Mouse (Mus musculus) MEL (cell line): ENCODE measurements around the gene Rtf2.

Experiments
- BHLHE40 ChIP-seq: IDR thresholded peaks from 2 replicates; pipeline ENCODE4 v1.6.1; 2012; ENCODE audit warnings: low read depth, mild to moderate bottlenecking, inconsistent platforms, low read length, improper control_type of control experiment, borderline replicate concordance
- CHD2 ChIP-seq: IDR thresholded peaks from 2 replicates; pipeline ENCODE4 v1.6.1; 2011; ENCODE audit warnings: low read length, improper control_type of control experiment
- CTCF ChIP-seq, 3 experiments: IDR thresholded peaks in 2 of 3; conservative IDR thresholded peaks in 1 of 3; 2 replicates each; pipeline ENCODE4 v1.5.1; 2011 to 2012; ENCODE audit warnings: low read length in 3 of 3, low read depth in 2 of 3, mild to moderate bottlenecking in 2 of 3, improper control_type of control experiment in 1 of 3, inconsistent platforms in 1 of 3, mixed read lengths in 1 of 3, moderate library complexity in 1 of 3; ENCODE audit not compliant: control insufficient read depth in 1 of 3, insufficient read depth in 1 of 3, poor library complexity in 1 of 3, severe bottlenecking in 1 of 3
- EP300 ChIP-seq, 2 experiments: IDR thresholded peaks; 2 replicates each; pipeline ENCODE4 v1.6.1; 2011; ENCODE audit warnings: improper control_type of control experiment in 2 of 2, low read length in 2 of 2, low read depth in 1 of 2, mild to moderate bottlenecking in 1 of 2
- GATA1 ChIP-seq: IDR thresholded peaks from 2 replicates; pipeline ENCODE4 v1.6.1; 2011; ENCODE audit warnings: low read depth, low read length, improper control_type of control experiment
- JUND ChIP-seq: IDR thresholded peaks from 2 replicates; pipeline ENCODE4 v1.6.1; 2011; ENCODE audit warnings: low read depth, mild to moderate bottlenecking, improper control_type of control experiment, low read length
- NELFE ChIP-seq: IDR thresholded peaks from 2 replicates; pipeline ENCODE4 v1.6.1; 2011; ENCODE audit warnings: low read depth, low read length, improper control_type of control experiment
- POLR2A ChIP-seq, 2 experiments: IDR thresholded peaks; 2 replicates each; pipeline ENCODE4 v1.6.1; 2011 to 2012; ENCODE audit warnings: low read length in 2 of 2, mild to moderate bottlenecking in 2 of 2, control low read depth in 1 of 2, improper control_type of control experiment in 1 of 2, low read depth in 1 of 2, moderate library complexity in 1 of 2; ENCODE audit not compliant: control insufficient read depth in 1 of 2, insufficient read depth in 1 of 2, poor library complexity in 1 of 2
- POLR2AphosphoS5 ChIP-seq: IDR thresholded peaks from 2 replicates; pipeline ENCODE4 v1.6.1; 2012; ENCODE audit warnings: low read depth, borderline replicate concordance, mild to moderate bottlenecking, inconsistent platforms, low read length, moderate library complexity, mixed read lengths
- RAD21 ChIP-seq: IDR thresholded peaks from 2 replicates; pipeline ENCODE4 v1.6.1; 2011; ENCODE audit warnings: mild to moderate bottlenecking, low read depth, low read length, improper control_type of control experiment
- USF1 ChIP-seq: IDR thresholded peaks from 2 replicates; pipeline ENCODE4 v1.6.1; 2014; ENCODE audit warnings: low read depth, mild to moderate bottlenecking, inconsistent platforms, low read length, improper control_type of control experiment, moderate library complexity
- ZC3H11A ChIP-seq: IDR thresholded peaks from 2 replicates; pipeline ENCODE4 v1.6.1; 2012; ENCODE audit warnings: low read depth, mild to moderate bottlenecking, inconsistent platforms, low read length, improper control_type of control experiment
- ZMIZ1 ChIP-seq: IDR thresholded peaks from 2 replicates; pipeline ENCODE4 v1.6.1; 2012; ENCODE audit warnings: low read depth, mild to moderate bottlenecking, inconsistent platforms, low read length, improper control_type of control experiment, moderate library complexity
- ZNF384 ChIP-seq: IDR thresholded peaks from 2 replicates; pipeline ENCODE4 v1.6.1; 2012; ENCODE audit warnings: low read depth, mild to moderate bottlenecking, inconsistent platforms, low read length, improper control_type of control experiment

DNA sequence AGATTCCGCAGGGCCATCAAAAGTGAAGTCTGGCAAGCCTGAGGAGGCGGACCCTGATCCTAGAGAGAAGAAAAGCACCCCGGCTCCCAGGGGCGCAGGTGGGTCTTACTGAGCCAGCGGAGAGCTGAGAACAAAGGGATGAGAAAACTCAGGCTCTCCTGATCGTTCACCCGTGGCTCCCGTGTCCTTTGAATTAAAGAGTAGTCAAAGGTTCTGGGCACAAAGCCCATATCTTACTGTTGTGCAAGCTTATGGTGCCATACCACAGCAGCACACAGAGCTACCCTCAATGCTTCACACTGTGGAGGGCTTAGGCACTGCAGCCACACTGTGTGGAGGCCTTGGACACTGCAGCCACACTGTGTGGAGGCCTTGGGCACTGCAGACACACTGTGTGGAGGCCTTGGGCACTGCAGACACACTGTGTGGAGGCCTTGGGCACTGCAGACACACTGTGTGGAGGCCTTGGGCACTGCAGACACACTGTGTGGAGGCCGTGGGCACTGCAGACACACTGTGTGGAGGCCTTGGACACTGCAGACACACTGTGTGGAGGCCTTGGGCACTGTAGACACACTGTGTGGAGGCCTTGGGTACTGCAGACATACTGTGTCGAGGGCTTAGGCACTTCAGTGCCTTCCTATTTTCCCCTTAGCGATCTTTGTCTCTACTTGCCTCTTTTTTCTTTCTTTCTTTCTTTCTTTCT lies 26.2 kb downstream of the Rtf2 start:
- TF ChIP-seq CTCF (IDR thresholded peaks at IDR 0.05 in 2 of 3, conservative IDR thresholded peaks at IDR 0.05 in 1 of 3; ENCODE audit: control insufficient read depth in 1 of 3, insufficient read depth in 1 of 3, low read depth in 2 of 3, low read length in 3 of 3, poor library complexity in 1 of 3, severe bottlenecking in 1 of 3) (no peak), POLR2A (IDR thresholded peaks at IDR 0.05; ENCODE audit: control insufficient read depth in 1 of 2, insufficient read depth in 1 of 2, low read depth in 1 of 2, low read length in 2 of 2, poor library complexity in 1 of 2) (no peak), BHLHE40 (no peak), CHD2 (no peak), POLR2AphosphoS5 (no peak), USF1 (no peak), EP300 (IDR thresholded peaks at IDR 0.05; ENCODE audit: low read depth in 1 of 2, low read length in 2 of 2) (no peak), GATA1 (no peak), ZMIZ1 (no peak), JUND (no peak), ZC3H11A (no peak), ZNF384 (no peak), NELFE (no peak), RAD21 (no peak)
